Mouse (Mus musculus): ENCODE measurements around the gene Cldn3. TPM values are rescaled to one million over a fixed set of nuclear protein-coding genes. Genes with fewer than 3 reads are reported as not detected.
"Not testable (repeated sequence)": the region's sequence is repeated elsewhere in the genome, so short reads cannot be mapped to it uniquely, and the experiment has no call there.

Gene Cldn3
- polyA plus RNA-seq (2012; rRNA removed), result 14.7 and 15.0 TPM in 2 replicates

GRCm38 (mm10) chr5:134985633-134986297, at the start of gene Cldn3:
Gene Cldn3, plus strand, starts transcription at chr5:134986214.
- 11% methylated on average over 25 of the region's 25 CpGs for WGBS
- H3K4me3 ChIP-seq (ENCODE audit: control insufficient read depth, insufficient read depth, low read length), result no peak within 1 kb of the TSS
- H3K4me1 ChIP-seq (replicated peaks; ENCODE audit: control insufficient read depth, insufficient read depth, low read length), result no peaks in the 10 kb centered on the region; the same call in 1 of the 2 replicates
- DNase-seq, result no peak
- H3K27me3 ChIP-seq (ENCODE audit: control insufficient read depth, insufficient read depth, low read length), result peaks cover 16% of the 10 kb centered on the region; the same call in 1 of the 2 replicates
- TF ChIP-seq CTCF (IDR thresholded peaks at IDR 0.05; ENCODE audit: borderline replicate concordance, control insufficient read depth, extremely low read depth, insufficient read depth, low read length, poor library complexity) (no peak), POLR2A (IDR thresholded peaks at IDR 0.05; ENCODE audit: control insufficient read depth, extremely low read depth, insufficient read depth, low read length, poor library complexity) (no peak)
- H3K36me3 ChIP-seq (ENCODE audit: control insufficient read depth, insufficient read depth, low read length), result no peaks in the 10 kb centered on the region
- H3K27ac ChIP-seq (ENCODE audit: control insufficient read depth, insufficient read depth, low read length), result no peak within 1 kb of the TSS

GRCm38 (mm10) chr5:134936626-134937185, 49.3 kb upstream of the Cldn3 start:
- no peak overlapping the region for H3K27ac ChIP-seq (ENCODE audit: control insufficient read depth, insufficient read depth, low read length)
- H3K36me3 ChIP-seq (ENCODE audit: control insufficient read depth, insufficient read depth, low read length), result no peaks in the 10 kb centered on the region
- no peak overlapping the region for H3K4me3 ChIP-seq (ENCODE audit: control insufficient read depth, insufficient read depth, low read length)
- no peaks in the 10 kb centered on the region for H3K27me3 ChIP-seq (ENCODE audit: control insufficient read depth, insufficient read depth, low read length)
- TF ChIP-seq POLR2A (IDR thresholded peaks at IDR 0.05; ENCODE audit: control insufficient read depth, extremely low read depth, insufficient read depth, low read length, poor library complexity) (no peak), CTCF (IDR thresholded peaks at IDR 0.05; ENCODE audit: borderline replicate concordance, control insufficient read depth, extremely low read depth, insufficient read depth, low read length, poor library complexity) (no peak)
- no peak for DNase-seq
- peaks cover 39% of the 10 kb centered on the region for H3K4me1 ChIP-seq (replicated peaks; ENCODE audit: control insufficient read depth, insufficient read depth, low read length)
- 86% methylated on average over 6 of the region's 6 CpGs for WGBS

- no peak for DNase-seq
- Histone ChIP-seq H3K4me1 (replicated peaks; ENCODE audit: control insufficient read depth, insufficient read depth, low read length) (peaks cover 40% of the 10 kb centered on the region), H3K36me3 (ENCODE audit: control insufficient read depth, insufficient read depth, low read length) (no peaks in the 10 kb centered on the region), H3K27me3 (ENCODE audit: control insufficient read depth, insufficient read depth, low read length) (no peaks in the 10 kb centered on the region), H3K27ac (ENCODE audit: control insufficient read depth, insufficient read depth, low read length) (peak overlapping the region; percentile 46), H3K4me3 (ENCODE audit: control insufficient read depth, insufficient read depth, low read length) (no peak overlapping the region)
- WGBS, result 70% methylated on average over 3 of the region's 3 CpGs
- no peak for TF ChIP-seq CTCF (IDR thresholded peaks at IDR 0.05; ENCODE audit: borderline replicate concordance, control insufficient read depth, extremely low read depth, insufficient read depth, low read length, poor library complexity)
- no peak for TF ChIP-seq POLR2A (IDR thresholded peaks at IDR 0.05; ENCODE audit: control insufficient read depth, extremely low read depth, insufficient read depth, low read length, poor library complexity)
These were observed 46.9 kb upstream of the Cldn3 start for GRCm38 (mm10) chr5:134939069-134939468.

- H3K4me3 ChIP-seq (ENCODE audit: control insufficient read depth, insufficient read depth, low read length); H3K36me3 ChIP-seq (ENCODE audit: control insufficient read depth, insufficient read depth, low read length); H3K27me3 ChIP-seq (ENCODE audit: control insufficient read depth, insufficient read depth, low read length); DNase-seq; H3K27ac ChIP-seq (ENCODE audit: control insufficient read depth, insufficient read depth, low read length): not testable (repeated sequence)
- 100% methylated on average over 4 of the region's 7 CpGs for whole genome bisulfite sequencing
- H3K4me1 ChIP-seq (replicated peaks; ENCODE audit: control insufficient read depth, insufficient read depth, low read length), result peaks cover 42% of the 10 kb centered on the region
These were observed 46.5 kb upstream of the Cldn3 start for GRCm38 (mm10) chr5:134939554-134939953.

GRCm38 (mm10) chr5:134941472-134942209, 44.4 kb upstream of the Cldn3 start:
- H3K27me3 ChIP-seq (ENCODE audit: control insufficient read depth, insufficient read depth, low read length), result no peaks in the 10 kb centered on the region
- peaks cover 56% of the 10 kb centered on the region for H3K4me1 ChIP-seq (replicated peaks; ENCODE audit: control insufficient read depth, insufficient read depth, low read length)
- WGBS, result 23% methylated on average over 14 of the region's 14 CpGs
- H3K4me3 ChIP-seq (ENCODE audit: control insufficient read depth, insufficient read depth, low read length), result no peak overlapping the region
- no peaks in the 10 kb centered on the region for H3K36me3 ChIP-seq (ENCODE audit: control insufficient read depth, insufficient read depth, low read length)
- peak; percentile 75 for DNase-seq
- peak overlapping the region; percentile 58 for H3K27ac ChIP-seq (ENCODE audit: control insufficient read depth, insufficient read depth, low read length)
- TF ChIP-seq POLR2A (IDR thresholded peaks at IDR 0.05; ENCODE audit: control insufficient read depth, extremely low read depth, insufficient read depth, low read length, poor library complexity) (no peak), CTCF (IDR thresholded peaks at IDR 0.05; ENCODE audit: borderline replicate concordance, control insufficient read depth, extremely low read depth, insufficient read depth, low read length, poor library complexity) (no peak)

GRCm38 (mm10) chr5:134942740-134943139, 43.3 kb upstream of the Cldn3 start:
- H3K4me3 ChIP-seq (ENCODE audit: control insufficient read depth, insufficient read depth, low read length), result no peak overlapping the region
- WGBS, result 75% methylated on average over 2 of the region's 2 CpGs
- peaks cover 67% of the 10 kb centered on the region for H3K4me1 ChIP-seq (replicated peaks; ENCODE audit: control insufficient read depth, insufficient read depth, low read length)
- no peak for DNase-seq
- no peaks in the 10 kb centered on the region for H3K36me3 ChIP-seq (ENCODE audit: control insufficient read depth, insufficient read depth, low read length)
- H3K27me3 ChIP-seq (ENCODE audit: control insufficient read depth, insufficient read depth, low read length), result no peaks in the 10 kb centered on the region
- H3K27ac ChIP-seq (ENCODE audit: control insufficient read depth, insufficient read depth, low read length), result no peak overlapping the region; the same call in 1 of the 2 replicates
- TF ChIP-seq POLR2A (IDR thresholded peaks at IDR 0.05; ENCODE audit: control insufficient read depth, extremely low read depth, insufficient read depth, low read length, poor library complexity) (no peak), CTCF (IDR thresholded peaks at IDR 0.05; ENCODE audit: borderline replicate concordance, control insufficient read depth, extremely low read depth, insufficient read depth, low read length, poor library complexity) (no peak)

All from thymus, adult 2 months (tissue).